Mouse (Mus musculus): ENCODE results near the gene Fads1. TPM values are rescaled to one million over a fixed set of nuclear protein-coding genes. Genes with fewer than 3 reads are reported as not detected.

Gene Fads1
- polyA plus RNA-seq, 1 experiment from 2014 or later = 134 TPM

DNA sequence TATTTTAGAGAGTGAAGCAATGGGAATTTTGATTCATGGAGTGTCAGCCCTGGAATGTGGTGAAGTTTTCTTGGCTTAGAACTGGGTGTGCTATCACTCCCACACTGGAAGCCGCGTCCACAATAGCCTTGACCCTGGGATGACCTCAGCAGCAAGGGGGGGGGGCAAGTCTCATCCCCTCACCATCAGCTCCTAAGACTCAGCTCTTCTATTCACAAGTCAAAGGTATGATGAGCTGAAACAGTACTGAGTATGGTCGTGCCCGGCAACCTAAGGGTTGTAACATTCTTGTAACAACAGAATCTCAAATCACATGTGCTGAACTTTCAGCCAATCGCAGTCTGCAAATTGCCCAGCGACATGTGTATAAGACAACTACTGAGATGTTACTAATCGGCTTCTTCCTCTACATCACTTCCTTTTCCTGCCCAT, 5.7 kb upstream of the Fads1 start:
- Histone ChIP-seq H3K27ac (no peak overlapping the region), H3K4me2 (no peak overlapping the region), H3K27me3 (no peaks in the 10 kb centered on the region), H3K36me3 (no peaks in the 10 kb centered on the region), H3K9ac (replicated peaks) (no peak overlapping the region), H3K4me1 (replicated peaks) (no peaks in the 10 kb centered on the region), H3K4me3 (replicated peaks) (no peak overlapping the region), H3K9me3 (no peaks in the 10 kb centered on the region)
- no peak for ATAC-seq (ENCODE audit: insufficient number of reproducible peaks, insufficient read depth, low FRiP score, low TSS enrichment, low read depth)
- 73% methylated on average over 7 of the region's 7 CpGs for WGBS

DNA sequence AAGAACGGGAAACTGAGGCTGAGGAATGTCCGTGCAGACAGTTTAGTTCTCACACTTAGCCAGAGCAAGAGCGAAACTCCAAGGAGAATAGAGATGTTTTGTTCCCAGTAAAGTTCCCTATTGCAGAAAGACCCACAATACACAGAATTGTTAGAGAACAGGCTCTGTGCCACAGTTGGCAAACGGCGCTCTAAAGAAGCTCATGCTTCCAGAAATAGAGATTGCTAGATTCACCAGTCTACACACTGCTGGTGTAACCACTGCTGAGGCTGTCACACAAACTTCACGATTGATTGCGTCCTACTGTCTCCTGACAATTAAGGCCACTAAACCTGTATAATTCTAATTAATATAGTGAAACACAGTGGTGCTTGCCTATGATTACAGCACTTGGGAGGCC, 1.5 kb upstream of the Fads1 start:
- Histone ChIP-seq H3K4me3 (replicated peaks) (no peak overlapping the region), H3K4me2 (no peak overlapping the region), H3K4me1 (replicated peaks) (peaks cover 16% of the 10 kb centered on the region), H3K9ac (replicated peaks) (no peak overlapping the region), H3K36me3 (peaks cover 18% of the 10 kb centered on the region), H3K27me3 (no peaks in the 10 kb centered on the region), H3K27ac (no peak overlapping the region), H3K9me3 (no peaks in the 10 kb centered on the region)
- ATAC-seq (ENCODE audit: insufficient number of reproducible peaks, insufficient read depth, low FRiP score, low TSS enrichment, low read depth) = no peak
- WGBS = 92% methylated on average over 7 of the region's 7 CpGs

- Histone ChIP-seq H3K27me3 (no peaks in the 10 kb centered on the region), H3K4me2 (peak overlapping the region; percentile 71), H3K36me3 (peaks cover 27% of the 10 kb centered on the region), H3K4me3 (replicated peaks) (peak overlapping the region; percentile 84), H3K27ac (0 out of 2 replicates have a peak overlapping the region, but pooled peaks have one; percentile 93), H3K9me3 (no peaks in the 10 kb centered on the region), H3K4me1 (replicated peaks) (peaks cover 16% of the 10 kb centered on the region), H3K9ac (replicated peaks) (peak overlapping the region; percentile 86; the same call in 1 of the 2 replicates)
- ATAC-seq (ENCODE audit: insufficient number of reproducible peaks, insufficient read depth, low FRiP score, low TSS enrichment, low read depth) = no peak
- WGBS = 33% methylated on average over 7 of the region's 7 CpGs
These were observed 546 bp upstream of the Fads1 start for GRCm38 (mm10) chr19:10182142-10182541.

DNA sequence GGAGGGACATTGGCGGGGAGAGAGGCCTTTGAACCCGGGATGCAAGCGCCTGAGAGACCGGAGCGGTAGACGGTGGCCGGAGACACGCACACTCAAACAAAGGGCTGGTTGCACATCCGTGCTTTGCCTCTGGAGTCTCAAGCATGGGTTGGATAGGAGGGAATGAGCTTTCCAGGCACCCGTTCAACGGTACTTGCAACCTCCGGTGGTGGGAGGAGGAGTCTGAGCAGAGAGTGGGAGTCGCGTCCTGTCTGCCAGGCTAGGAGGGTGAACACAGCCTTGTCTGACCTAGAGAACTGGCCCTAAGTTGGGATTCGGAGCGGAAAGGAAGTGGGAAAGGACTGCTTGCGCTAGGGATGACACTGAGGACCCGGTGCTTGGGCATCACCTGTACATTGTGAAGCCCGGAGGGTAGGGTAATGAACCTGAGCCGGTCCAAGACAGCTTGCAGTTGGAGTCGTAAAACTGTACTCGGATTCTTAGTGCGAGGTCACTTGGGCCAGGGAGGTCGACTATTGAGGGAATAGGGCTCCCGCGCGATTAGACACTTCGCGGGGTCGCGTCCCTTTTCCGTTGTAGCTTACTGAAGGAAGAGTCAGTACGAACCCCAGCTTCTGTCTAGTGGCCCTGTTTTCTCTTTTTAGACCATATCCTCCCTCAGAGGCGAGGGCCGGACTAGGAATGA, 753 bp downstream of the Fads1 start:
- Histone ChIP-seq H3K9ac (replicated peaks) (peak overlapping the region; percentile 86), H3K27me3 (no peaks in the 10 kb centered on the region), H3K36me3 (peaks cover 40% of the 10 kb centered on the region), H3K9me3 (no peaks in the 10 kb centered on the region), H3K27ac (peak overlapping the region; percentile 93), H3K4me2 (peak overlapping the region; percentile 71), H3K4me3 (replicated peaks) (peak overlapping the region; percentile 84), H3K4me1 (replicated peaks) (peaks cover 20% of the 10 kb centered on the region)
- WGBS = 1% methylated on average over 35 of the region's 35 CpGs
- ATAC-seq (ENCODE audit: insufficient number of reproducible peaks, insufficient read depth, low FRiP score, low TSS enrichment, low read depth) = peak; percentile 67

DNA sequence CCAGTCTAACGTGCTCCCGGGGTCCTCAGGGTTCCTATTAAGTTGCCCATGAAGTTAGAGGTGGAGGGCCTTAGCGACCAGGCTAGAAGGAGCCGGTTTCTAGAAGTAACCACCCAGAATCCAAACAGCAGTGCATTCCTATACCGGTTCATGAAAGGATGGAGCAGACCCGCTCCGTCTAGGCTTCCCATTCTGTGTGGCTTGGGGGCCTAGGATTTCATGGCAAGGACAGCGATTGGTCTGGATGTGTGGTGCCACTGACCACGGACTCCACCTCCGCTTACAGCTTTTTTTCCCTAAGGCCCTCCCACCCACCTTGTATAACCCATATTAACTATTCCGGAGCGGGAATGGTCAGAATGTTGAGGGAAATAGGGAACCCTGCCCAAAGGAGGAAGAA, 1.4 kb downstream of the Fads1 start:
- H3K27ac ChIP-seq = peak overlapping the region; percentile 93
- peak overlapping the region; percentile 71 for H3K4me2 ChIP-seq
- H3K4me1 ChIP-seq (replicated peaks) = peaks cover 20% of the 10 kb centered on the region
- peaks cover 46% of the 10 kb centered on the region for H3K36me3 ChIP-seq
- H3K27me3 ChIP-seq = no peaks in the 10 kb centered on the region
- H3K9me3 ChIP-seq = no peaks in the 10 kb centered on the region
- peak overlapping the region; percentile 86 for H3K9ac ChIP-seq (replicated peaks)
- ATAC-seq (ENCODE audit: insufficient number of reproducible peaks, insufficient read depth, low FRiP score, low TSS enrichment, low read depth) = no peak
- peak overlapping the region; percentile 84 for H3K4me3 ChIP-seq (replicated peaks)
- WGBS = 4% methylated on average over 12 of the region's 12 CpGs

DNA sequence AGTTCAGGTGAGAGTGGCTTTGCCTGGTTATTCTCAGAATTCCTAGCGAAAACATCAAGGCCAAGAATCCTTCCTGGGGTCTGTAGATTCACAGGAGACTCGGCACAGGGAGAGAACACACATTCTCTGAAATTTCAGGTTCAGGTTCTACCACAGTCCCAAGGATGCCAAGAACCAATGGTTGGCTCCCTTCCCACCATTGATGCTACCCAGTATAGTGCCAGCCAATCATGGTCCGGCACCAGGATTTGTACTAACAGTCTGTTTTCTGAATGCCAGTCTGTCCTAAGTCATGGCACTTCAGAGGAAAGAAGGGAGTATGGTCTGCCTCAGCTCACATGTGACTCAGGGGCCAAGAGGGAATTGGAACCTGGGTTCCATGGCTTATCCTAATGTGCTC, 3.2 kb downstream of the Fads1 start:
- H3K4me2 ChIP-seq = no peak overlapping the region; the same call in 1 of the 2 replicates
- H3K4me1 ChIP-seq (replicated peaks) = peaks cover 20% of the 10 kb centered on the region
- WGBS = 94% methylated on average over 3 of the region's 3 CpGs
- H3K27ac ChIP-seq = no peak overlapping the region
- H3K9me3 ChIP-seq = no peaks in the 10 kb centered on the region
- no peak overlapping the region for H3K4me3 ChIP-seq (replicated peaks)
- H3K9ac ChIP-seq (replicated peaks) = 0 out of 2 replicates have a peak overlapping the region, but pooled peaks have one; percentile 1
- no peak for ATAC-seq (ENCODE audit: insufficient number of reproducible peaks, insufficient read depth, low FRiP score, low TSS enrichment, low read depth)
- H3K36me3 ChIP-seq = peaks cover 64% of the 10 kb centered on the region
- no peaks in the 10 kb centered on the region for H3K27me3 ChIP-seq

DNA sequence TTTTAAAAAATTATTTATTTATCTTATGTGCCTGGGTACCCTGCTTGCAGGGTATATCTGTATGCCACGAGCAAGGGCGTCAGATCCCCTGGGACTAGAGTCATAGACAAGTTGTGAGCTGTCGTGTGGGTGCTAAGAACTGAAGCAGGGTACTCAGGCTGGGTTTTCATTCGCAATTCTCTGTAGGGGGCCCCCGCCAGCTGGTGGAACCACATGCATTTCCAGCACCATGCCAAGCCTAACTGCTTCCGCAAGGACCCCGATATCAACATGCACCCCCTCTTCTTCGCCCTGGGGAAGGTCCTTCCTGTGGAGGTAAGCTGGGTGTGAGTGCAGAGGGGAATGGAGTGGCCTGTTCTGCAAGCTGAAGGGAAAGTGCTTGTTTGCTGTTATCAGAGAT, 3.9 kb downstream of the Fads1 start:
- no peak for ATAC-seq (ENCODE audit: insufficient number of reproducible peaks, insufficient read depth, low FRiP score, low TSS enrichment, low read depth)

DNA sequence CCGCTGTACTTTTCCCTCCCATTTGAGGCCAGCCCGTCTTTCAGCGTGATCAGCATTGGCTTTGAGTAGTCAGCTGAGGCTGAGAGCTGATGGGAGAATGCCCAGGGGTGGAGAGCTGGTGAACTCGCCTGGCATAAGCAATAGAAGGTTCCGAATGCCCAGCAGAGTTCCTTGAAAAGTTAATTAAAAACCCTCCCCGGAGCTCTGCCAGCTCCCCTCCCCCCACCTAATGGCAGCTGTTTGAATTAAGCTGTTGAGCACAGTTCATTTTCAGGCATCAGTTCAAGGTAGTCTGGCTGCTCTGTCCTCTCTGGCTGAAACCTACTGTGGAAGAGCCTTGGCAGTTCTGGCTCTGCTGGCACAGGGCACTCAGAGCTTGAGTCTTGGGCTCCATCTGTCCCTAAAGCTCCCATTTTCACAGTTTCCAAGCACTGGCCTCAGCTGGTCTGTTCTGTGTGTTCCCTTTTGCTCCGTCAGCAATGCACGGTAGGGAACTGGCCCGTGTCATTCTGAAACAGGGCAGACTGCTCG, 5.7 kb downstream of the Fads1 start:
- Histone ChIP-seq H3K9ac (replicated peaks) (no peak overlapping the region), H3K4me3 (replicated peaks) (no peak overlapping the region), H3K36me3 (peaks cover 89% of the 10 kb centered on the region), H3K27me3 (no peaks in the 10 kb centered on the region), H3K9me3 (no peaks in the 10 kb centered on the region), H3K4me2 (no peak overlapping the region), H3K27ac (no peak overlapping the region), H3K4me1 (replicated peaks) (peaks cover 20% of the 10 kb centered on the region)
- 59% methylated on average over 10 of the region's 10 CpGs for WGBS
- ATAC-seq (ENCODE audit: insufficient number of reproducible peaks, insufficient read depth, low FRiP score, low TSS enrichment, low read depth) = no peak

More for the DNA sequence above, 3.9 kb downstream of the Fads1 start:
- 89% methylated on average over 8 of the region's 8 CpGs for WGBS
- Histone ChIP-seq H3K4me3 (replicated peaks) (no peak overlapping the region), H3K27me3 (no peaks in the 10 kb centered on the region), H3K27ac (no peak overlapping the region), H3K4me1 (replicated peaks) (peaks cover 20% of the 10 kb centered on the region), H3K4me2 (no peak overlapping the region), H3K36me3 (peaks cover 71% of the 10 kb centered on the region), H3K9ac (replicated peaks) (0 out of 2 replicates have a peak overlapping the region, but pooled peaks have one; percentile 1), H3K9me3 (no peaks in the 10 kb centered on the region)

GRCm38 (mm10) chr19:10189022-10189421, 6.3 kb downstream of the Fads1 start:
- Histone ChIP-seq H3K9ac (replicated peaks) (no peak overlapping the region), H3K4me1 (replicated peaks) (peaks cover 20% of the 10 kb centered on the region), H3K9me3 (no peaks in the 10 kb centered on the region), H3K36me3 (peaks cover 96% of the 10 kb centered on the region), H3K4me2 (no peak overlapping the region), H3K27me3 (no peaks in the 10 kb centered on the region), H3K27ac (no peak overlapping the region), H3K4me3 (replicated peaks) (no peak overlapping the region)
- no peak for ATAC-seq (ENCODE audit: insufficient number of reproducible peaks, insufficient read depth, low FRiP score, low TSS enrichment, low read depth)
- 91% methylated on average over 6 of the region's 6 CpGs for WGBS

GRCm38 (mm10) chr19:10189940-10190339, 7.3 kb downstream of the Fads1 start:
- peaks cover 11% of the 10 kb centered on the region for H3K4me1 ChIP-seq (replicated peaks)
- H3K9ac ChIP-seq (replicated peaks) = no peak overlapping the region
- no peaks in the 10 kb centered on the region for H3K27me3 ChIP-seq
- no peak overlapping the region for H3K4me2 ChIP-seq
- peaks cover 100% of the 10 kb centered on the region for H3K36me3 ChIP-seq
- WGBS = 96% methylated on average over 8 of the region's 8 CpGs
- ATAC-seq (ENCODE audit: insufficient number of reproducible peaks, insufficient read depth, low FRiP score, low TSS enrichment, low read depth) = no peak
- H3K9me3 ChIP-seq = no peaks in the 10 kb centered on the region
- H3K4me3 ChIP-seq (replicated peaks) = no peak overlapping the region
- no peak overlapping the region for H3K27ac ChIP-seq

DNA sequence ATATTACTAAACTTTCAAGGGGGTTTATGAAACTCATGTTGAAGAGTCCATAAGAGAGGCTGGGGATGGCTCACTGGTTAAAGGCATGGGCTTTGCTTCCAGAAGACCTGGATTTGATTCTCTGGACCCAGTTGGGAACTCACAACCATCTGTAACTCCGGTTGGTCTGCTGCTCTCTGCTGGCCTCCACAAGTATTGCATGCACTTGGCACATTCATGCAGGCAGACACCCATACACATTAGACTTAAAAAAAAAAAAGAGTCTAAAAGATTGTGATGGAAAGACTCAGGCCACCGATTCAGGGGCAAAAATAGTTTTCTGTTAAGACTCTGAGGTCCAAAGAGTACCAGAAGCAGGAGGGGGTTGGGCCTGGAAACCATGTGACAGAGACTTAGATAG, 8.1 kb downstream of the Fads1 start:
- no peak overlapping the region for H3K9ac ChIP-seq (replicated peaks)
- no peaks in the 10 kb centered on the region for H3K27me3 ChIP-seq
- peaks cover 4% of the 10 kb centered on the region; the same call in 1 of the 2 replicates for H3K4me1 ChIP-seq (replicated peaks)
- no peak overlapping the region for H3K27ac ChIP-seq
- peaks cover 100% of the 10 kb centered on the region for H3K36me3 ChIP-seq
- ATAC-seq (ENCODE audit: insufficient number of reproducible peaks, insufficient read depth, low FRiP score, low TSS enrichment, low read depth) = no peak
- H3K9me3 ChIP-seq = no peaks in the 10 kb centered on the region
- no peak overlapping the region for H3K4me3 ChIP-seq (replicated peaks)
- WGBS = 38% methylated on average over 2 of the region's 2 CpGs
- H3K4me2 ChIP-seq = no peak overlapping the region
